Mouse (Mus musculus): ENCODE results near the gene Tada3.
"Not testable (repeated sequence)": the region's sequence is repeated elsewhere in the genome, so short reads cannot be mapped to it uniquely, and the experiment has no call there.

Gene Tada3

DNA sequence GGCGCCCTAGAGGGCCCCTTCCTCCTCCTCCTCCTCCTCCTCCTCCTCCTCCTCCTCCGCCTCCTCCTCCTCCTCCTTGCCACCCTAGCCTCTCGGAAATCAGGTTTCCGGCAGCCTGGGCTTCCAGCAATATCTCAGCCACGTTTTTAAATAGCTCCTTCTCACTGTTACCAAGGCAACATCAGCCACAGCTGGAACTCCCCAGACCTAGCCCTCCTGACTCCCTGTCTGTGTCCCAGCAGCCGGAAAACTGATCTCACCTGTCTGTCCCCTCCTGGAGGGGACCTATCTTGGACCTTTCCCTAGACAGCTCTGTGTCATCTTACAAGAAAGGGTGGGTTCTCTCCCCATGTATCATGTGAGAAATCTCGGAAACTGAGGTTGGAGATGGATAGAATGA lies 35.4 kb downstream of the Tada3 start:
- no peak for DNase-seq (ENCODE audit: low spot score)

DNA sequence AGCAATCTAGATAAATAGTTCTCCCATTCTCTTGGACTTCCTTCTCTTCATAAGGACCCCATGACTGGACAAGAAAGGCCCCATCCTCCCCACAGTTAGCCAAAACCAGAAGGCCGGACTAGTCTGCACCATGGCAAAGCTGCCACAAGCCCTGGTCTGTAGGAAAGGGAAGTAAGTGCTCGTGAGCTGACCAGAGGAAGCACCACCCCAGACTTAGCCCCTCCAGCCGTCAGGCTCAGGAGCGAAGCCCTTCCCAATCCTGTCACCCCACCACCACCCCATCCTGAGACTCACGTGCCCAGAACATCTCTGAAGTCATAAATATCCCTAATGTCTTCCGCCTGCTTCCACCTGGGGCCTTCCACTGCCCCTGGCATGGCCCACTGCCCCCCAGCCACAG lies 36.1 kb downstream of the Tada3 start:
- no peak for DNase-seq (ENCODE audit: low spot score)

DNA sequence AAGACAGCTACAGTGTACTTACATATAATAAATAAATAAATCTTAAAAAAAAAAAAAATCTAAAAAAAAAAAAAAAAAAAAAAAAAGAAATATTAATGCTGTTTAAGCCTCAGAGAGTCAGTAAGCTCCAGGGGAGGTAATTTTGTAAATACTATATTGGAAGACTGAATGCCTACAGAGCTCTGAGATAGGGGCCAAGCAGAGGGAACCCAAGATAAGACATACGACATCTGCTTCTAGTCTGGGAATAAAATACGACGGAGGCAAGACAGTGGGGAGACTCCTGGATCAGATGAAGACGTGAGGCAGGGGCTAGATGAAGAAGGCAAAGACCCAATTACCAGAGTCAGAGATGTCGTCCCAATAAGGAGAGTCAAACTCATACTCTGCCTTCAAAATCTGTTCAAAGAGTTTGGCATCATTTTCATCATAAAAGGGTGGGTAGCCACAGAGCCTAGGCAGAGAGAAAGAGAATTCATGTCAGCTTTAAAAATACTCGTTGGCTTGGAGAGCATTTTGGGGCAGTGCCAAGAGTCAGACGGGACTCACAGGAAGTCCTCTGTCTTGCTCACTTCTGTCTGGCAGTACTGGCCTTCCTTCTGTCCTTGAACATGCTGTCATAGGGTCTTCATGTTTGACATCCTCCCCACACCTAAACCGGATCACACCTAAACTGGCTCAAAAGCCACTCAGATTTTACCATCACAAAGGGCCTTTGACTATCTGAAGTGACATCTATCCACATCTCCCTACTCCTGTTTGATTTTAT lies 40.6 kb downstream of the Tada3 start:
- no peak for DNase-seq (ENCODE audit: low spot score)

DNA sequence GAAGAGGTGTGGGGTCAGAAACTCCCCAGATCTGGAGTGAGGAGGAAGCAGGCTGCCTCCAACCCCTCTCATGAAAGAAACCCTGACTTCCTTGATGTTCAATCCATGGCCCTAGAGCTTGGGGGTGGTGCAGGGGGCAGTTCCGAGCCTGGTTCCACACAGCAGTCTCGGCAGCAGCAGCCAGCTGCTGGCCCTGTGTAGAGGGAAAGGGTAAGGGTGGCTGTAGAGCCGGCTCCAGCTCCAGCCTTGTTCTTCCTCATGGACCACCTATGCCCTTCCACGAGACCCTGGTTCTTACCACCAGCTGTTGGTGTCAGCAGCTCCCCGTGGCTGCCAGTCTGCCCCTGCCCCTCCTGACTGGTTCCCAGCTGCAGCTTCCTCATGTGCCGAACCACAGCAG lies 43.5 kb downstream of the Tada3 start:
- DNase-seq (ENCODE audit: low spot score) = no peak

DNA sequence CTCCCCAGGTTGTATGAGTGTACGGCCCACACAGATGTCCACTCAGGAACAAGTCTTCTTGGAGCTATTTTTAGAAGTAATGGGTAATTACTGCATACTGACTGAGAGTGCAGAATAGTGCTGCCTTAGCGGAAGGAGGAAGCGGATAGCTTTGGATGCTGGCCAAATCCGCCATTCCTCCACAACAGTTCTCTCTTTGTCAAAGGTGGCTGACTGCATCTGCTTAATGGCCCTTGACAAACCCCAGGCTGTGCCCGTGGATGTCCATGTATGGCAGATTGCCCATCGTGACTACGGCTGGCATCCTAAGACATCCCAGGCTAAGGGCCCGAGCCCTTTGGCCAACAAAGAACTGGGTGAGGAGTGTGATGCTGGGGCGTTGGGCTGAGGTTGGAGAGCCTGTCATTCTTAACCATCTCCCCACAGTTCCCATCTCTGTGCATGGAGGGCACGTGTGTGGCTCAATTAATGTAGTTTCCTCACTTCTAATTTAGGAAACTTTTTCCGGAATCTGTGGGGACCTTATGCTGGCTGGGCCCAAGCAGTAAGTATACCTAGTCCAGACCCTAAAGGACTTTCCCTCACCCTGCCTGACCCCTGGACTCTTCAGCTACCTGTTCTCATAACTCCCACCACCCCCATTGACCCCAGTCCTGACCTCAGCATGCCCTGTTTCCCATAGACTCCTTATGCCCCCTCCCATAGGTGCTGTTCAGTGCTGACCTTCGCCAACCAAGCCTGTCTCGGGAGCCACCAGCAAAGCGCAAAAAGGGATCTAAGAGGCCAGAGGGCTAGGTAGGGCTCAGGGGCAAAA lies 44.3 kb downstream of the Tada3 start:
- DNase-seq (ENCODE audit: low spot score) = no peak

DNA sequence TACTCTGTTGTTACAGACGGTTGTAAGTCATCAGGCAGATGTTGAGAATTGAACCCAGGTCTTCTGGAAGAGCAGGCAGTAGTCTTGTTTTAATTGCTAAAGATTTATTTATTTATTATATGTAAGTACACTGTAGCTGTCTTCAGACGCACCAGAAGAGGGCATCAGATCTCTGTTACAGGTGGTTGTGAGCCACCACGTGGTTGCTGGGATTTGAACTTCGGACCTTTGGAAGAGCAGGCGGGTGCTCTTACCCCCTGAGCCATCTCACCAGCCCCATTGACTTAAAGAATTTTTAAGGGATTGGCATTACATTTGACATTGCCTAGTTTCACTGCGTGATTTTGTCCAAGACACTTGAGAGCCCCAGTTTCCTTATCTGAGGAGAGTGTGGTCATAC lies 44.9 kb downstream of the Tada3 start:
- DNase-seq (ENCODE audit: low spot score) = not testable (repeated sequence)

DNA sequence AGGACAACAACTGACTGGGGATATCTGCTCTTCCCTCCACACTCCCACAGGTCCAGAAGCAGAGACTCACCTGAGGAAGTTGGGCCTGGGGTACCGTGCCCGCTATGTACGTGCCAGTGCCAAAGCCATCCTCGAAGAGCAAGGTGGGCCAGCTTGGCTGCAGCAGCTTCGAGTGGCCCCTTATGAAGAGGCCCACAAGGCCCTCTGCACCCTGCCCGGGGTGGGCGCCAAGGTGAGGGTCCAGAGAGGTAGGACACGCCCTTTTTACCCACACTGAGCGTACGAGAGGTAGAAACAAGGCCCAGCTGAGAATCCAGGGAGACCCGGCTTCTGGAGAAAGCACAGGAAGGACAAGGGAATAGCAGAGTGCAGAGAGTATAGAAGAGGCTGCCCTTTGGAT lies 46.0 kb downstream of the Tada3 start:
- no peak for DNase-seq (ENCODE audit: low spot score)

DNA sequence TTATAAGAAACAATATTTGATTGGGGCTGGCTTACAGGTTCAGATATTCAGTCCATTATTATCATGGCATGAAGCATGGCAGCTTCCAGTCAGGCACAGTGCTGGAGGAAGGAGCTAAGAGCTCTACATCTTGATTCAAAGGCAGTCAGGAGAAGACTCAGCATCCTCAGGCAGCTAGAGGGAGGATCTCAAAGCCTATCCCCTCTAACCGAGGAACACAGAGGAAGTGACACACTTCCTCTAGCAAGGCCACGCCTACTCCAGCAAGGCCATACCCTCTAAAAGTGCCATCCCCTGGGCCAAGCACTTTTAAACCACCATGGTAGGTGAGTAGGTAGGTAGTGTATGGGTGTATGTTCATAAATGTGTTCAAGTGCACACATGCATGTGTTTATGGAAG lies 47.1 kb downstream of the Tada3 start:
- DNase-seq (ENCODE audit: low spot score) = no peak

DNA sequence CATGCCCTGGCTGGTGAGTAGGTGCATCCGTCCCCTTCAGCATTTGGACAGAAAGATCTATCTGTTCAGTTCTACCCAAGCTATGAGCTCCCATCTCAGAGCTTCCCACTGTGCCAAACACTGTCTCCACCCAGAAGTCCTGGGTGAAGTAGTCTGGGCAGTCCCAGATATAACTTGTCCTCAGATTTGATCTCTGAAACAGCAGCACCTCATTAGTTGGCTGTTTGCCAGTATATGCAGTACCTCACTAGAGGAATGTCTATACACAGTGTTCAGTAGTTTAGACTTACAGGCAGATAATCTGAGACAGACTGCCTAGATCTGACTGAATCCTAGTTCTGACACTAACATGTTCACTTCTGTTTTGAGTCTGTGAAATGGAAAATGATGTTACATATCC lies 48.3 kb downstream of the Tada3 start:
- no peak for DNase-seq (ENCODE audit: low spot score)

DNA sequence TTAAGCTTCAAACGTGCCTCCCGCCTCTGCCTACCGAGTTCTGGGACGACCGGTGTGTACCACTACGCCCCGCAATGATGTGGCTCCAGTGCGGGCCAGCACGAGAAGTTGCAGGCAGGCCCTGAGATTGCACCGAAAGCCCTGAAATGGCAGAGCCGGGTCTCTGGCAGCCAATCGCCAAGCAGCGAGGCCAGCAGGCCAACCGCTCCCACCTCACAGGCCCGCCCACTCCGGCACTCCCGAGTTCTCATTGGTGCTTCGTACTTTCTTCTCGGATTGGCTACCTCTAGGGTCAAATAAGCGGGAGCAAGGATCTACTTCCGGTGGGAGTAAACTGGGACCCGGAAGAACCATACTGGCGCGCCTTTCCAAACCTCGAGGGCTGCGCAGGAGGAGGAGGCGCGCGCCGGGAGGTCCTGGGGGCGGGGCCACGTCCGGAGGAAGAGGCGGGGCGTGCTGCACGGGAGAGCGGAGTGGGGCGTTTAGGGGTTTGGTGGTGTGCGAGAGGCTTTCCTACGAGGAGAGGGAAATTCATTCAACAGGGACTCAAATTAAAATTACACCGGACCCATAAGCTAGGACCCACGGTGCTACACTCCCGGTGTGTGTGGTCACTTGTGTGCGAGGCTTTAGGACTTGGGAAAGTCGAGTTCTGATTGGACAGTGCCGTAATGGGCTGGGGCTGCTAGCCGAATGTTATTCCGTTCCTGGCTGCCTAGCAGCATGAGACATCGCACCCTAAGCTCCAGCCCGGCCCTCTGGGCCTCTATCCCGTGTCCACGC lies 51.0 kb downstream of the Tada3 start, which contains the start of gene Ogg1:
TSS of gene Ogg1 (plus strand) at position 440 of the 783 bp plus-strand sequence.
- DNase-seq (ENCODE audit: low spot score) = peak; percentile 93

Measured in spleen, adult 12 weeks (tissue).